Mouse (Mus musculus) granulocyte monocyte progenitor cell, adult 5-6 weeks (primary cell): ENCODE results near the gene Tlr3. TPM values are rescaled to one million over a fixed set of nuclear protein-coding genes. Genes with fewer than 3 reads are reported as not detected.

Experiments
- ATAC-seq: replicated peaks from 2 replicates; pipeline ENCODE4 v1.8.0; 2016; ENCODE audit warnings: mild to moderate bottlenecking, moderate TSS enrichment, inconsistent platforms; ENCODE audit not compliant: poor library complexity, severe bottlenecking
- total RNA-seq, 2 experiments: library from RNA; stranded (forward) in 1 of 2; stranded (reverse) in 1 of 2; fragments of 200-712, 200-1000 nt in 1 of 2; fragments of >200 nt in 1 of 2; fragmentation: Nextera tagmentation in 1 of 2; gene quantifications; 2 replicates each; pipeline ENCODE4 v1.2.3; 2014 to 2017

Gene Tlr3
- 1.9 and 6.2 TPM in 2 replicates for total RNA-seq (2014; fragmentation: Nextera tagmentation)
- total RNA-seq (2017), result not detected in 2 replicates

- no peak for ATAC-seq
Observed at GRCm38 (mm10) chr8:45410882-45411281, at the start of gene Tlr3. Tlr3 (minus strand) TSS chr8:45411080.

GRCm38 (mm10) chr8:45457874-45458273 lies 47.0 kb upstream of the Tlr3 start:
- ATAC-seq, result no peak

GRCm38 (mm10) chr8:45454426-45454825 lies 43.5 kb upstream of the Tlr3 start:
- ATAC-seq, result peak; percentile 76

GRCm38 (mm10) chr8:45452115-45452514 lies 41.2 kb upstream of the Tlr3 start:
- no peak for ATAC-seq

- ATAC-seq, result no peak
Observed at GRCm38 (mm10) chr8:45448842-45449241, 38.0 kb upstream of the Tlr3 start.

GRCm38 (mm10) chr8:45448257-45448656 lies 37.4 kb upstream of the Tlr3 start:
- ATAC-seq, result no peak

- ATAC-seq, result peak; percentile 79
Observed at GRCm38 (mm10) chr8:45438899-45439535, 28.1 kb upstream of the Tlr3 start.

GRCm38 (mm10) chr8:45420151-45420550 lies 9.3 kb upstream of the Tlr3 start:
- ATAC-seq, result no peak

- peak; percentile 83 for ATAC-seq
Observed at GRCm38 (mm10) chr8:45414965-45415364, 4.1 kb upstream of the Tlr3 start.

GRCm38 (mm10) chr8:45410146-45410880 lies 567 bp downstream of the Tlr3 start:
- peak; percentile 77 for ATAC-seq

GRCm38 (mm10) chr8:45409702-45410101 lies 1.2 kb downstream of the Tlr3 start:
- 0 out of 2 replicates have a peak, but pooled peaks have one; percentile 6 for ATAC-seq

GRCm38 (mm10) chr8:45383250-45383649 lies 27.6 kb downstream of the Tlr3 start:
- ATAC-seq, result no peak

- ATAC-seq, result no peak
Observed at GRCm38 (mm10) chr8:45381963-45382347, 28.9 kb downstream of the Tlr3 start, which contains the start of gene Fam149a. Fam149a (minus strand) TSS chr8:45382291.

GRCm38 (mm10) chr8:45381075-45381962 lies 29.6 kb downstream of the Tlr3 start:
- ATAC-seq, result peak; percentile 17; the same call in 1 of the 2 replicates

- ATAC-seq, result no peak
Observed at GRCm38 (mm10) chr8:45380598-45380997, 30.3 kb downstream of the Tlr3 start.

- no peak for ATAC-seq
Observed at GRCm38 (mm10) chr8:45374071-45374470, 36.8 kb downstream of the Tlr3 start.

GRCm38 (mm10) chr8:45367154-45367553 lies 43.7 kb downstream of the Tlr3 start:
- peak; percentile 98 for ATAC-seq

GRCm38 (mm10) chr8:45363220-45363619 lies 47.7 kb downstream of the Tlr3 start:
- no peak for ATAC-seq

- ATAC-seq, result no peak
Observed at GRCm38 (mm10) chr8:45362323-45362722, 48.6 kb downstream of the Tlr3 start.

GRCm38 (mm10) chr8:45359091-45359605 lies 51.7 kb downstream of the Tlr3 start:
- ATAC-seq, result peak; percentile 45; the same call in 1 of the 2 replicates
